Mouse (Mus musculus) embryonic stem cell, embryonic (primary cell): ENCODE measurements around the gene Zic1.

Experiments
- CTCF ChIA-PET, 4 experiments: fragments of 300-600 bp in 2 of 4; fragments of 350-600 bp in 2 of 4; sonication (Branson Sonifier 250); formaldehyde crosslinking; loops; one replicate each; lab custom pipeline; 2022; ENCODE audit warnings: inconsistent platforms in 2 of 4; lab: Charles Lee
- POLR2A ChIA-PET, 4 experiments: fragments of 300-600 bp in 2 of 4; fragments of 350-600 bp in 2 of 4; sonication (Branson Sonifier 250); formaldehyde crosslinking; loops; one replicate each; lab custom pipeline; 2022; ENCODE audit warnings: antibody characterized with exemption in 4 of 4, inconsistent platforms in 1 of 4; lab: Charles Lee

Gene Zic1

DNA sequence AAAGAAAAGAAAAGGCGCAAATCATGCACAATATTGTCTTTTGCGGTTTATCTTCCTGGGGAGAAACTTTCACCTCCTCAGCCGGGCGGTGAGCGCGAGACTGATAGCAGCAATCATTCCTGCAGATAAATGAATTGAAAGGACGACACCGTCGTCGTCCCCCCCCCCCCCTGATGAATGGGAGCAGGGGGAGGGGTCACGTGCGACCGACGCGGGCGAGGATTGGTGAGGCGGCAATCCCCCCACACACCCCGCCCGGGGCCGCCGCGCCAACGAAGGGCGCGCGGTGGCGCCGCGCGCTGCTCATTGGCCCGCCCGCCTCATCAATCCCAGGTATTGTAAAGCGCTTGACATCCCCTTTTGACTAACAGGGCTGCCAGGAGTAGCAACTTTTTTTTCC lies at the start of gene Zic1:
Gene Zic1, minus strand, starts transcription at position 147 of the 400 bp plus-strand sequence.
- CTCF ChIA-PET = no interaction called here
- POLR2A ChIA-PET = no interaction called here

DNA sequence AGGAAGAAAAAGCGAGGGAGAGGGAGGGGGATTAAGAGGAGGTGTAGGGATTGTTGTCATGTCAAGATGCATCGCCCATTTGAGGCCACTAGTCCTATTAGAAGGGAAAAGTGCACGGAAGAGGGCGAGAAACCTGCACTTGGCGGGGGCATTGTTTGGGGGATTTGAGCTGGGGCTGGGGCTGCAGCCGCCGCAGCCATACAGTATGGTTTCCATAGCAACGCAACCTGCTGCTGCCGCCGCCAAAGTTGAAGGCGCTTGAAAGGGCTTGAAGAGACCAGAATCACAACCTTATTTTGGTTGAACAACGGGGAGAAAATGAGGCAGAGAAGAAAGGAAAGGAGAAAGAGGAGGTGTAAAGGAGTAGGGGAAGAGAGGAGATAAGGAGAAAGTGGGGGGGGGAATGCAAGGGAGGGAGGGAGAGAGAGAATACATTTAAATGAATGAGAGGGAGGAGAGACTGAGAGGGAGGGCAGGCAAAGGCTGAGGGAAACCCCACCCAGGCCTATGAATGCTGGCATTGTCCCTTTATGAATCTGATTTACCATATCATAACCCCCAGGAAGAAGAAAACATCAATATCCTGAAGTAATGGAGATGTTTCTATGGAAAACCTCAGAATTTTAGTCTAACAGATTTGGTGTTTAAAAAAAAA lies 48.5 kb upstream of the Zic1 start:
- CTCF ChIA-PET = interaction anchor here in 1 of 4 experiments (0.5 kb wide), 1 partner anchor 27 kb away, joined by 3 read pairs; no protein-coding TSS in a partner anchor
- POLR2A ChIA-PET = no interaction called here

DNA sequence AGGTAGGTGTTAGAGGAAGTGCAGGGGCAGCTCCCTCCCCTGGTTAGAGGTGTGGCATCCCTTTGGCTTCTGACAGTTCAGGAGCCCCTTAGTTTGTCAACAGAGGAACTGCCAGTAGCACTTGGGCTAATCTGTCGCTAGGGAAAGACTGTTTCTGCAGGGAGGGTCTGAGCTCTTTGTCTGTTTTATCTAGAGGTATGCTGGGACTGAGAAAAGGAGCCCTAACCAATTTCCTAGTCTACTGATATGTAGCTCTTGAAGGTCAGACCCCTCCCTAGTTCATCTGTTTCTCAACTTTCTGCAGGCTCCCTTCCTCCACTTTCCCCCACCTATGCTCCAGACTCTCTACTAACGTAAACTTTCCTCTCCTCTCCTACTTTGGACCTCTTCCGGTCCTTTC lies 44.2 kb upstream of the Zic1 start:
- ChIA-PET CTCF (interaction anchor here in 1 of 4 experiments (0.6 kb wide), 1 partner anchor 11 kb away, joined by 3 read pairs; no protein-coding TSS in a partner anchor), POLR2A (interaction anchor here in 1 of 4 experiments (0.6 kb wide), 1 partner anchor 54 kb away, joined by 4 read pairs; no protein-coding TSS in a partner anchor)

DNA sequence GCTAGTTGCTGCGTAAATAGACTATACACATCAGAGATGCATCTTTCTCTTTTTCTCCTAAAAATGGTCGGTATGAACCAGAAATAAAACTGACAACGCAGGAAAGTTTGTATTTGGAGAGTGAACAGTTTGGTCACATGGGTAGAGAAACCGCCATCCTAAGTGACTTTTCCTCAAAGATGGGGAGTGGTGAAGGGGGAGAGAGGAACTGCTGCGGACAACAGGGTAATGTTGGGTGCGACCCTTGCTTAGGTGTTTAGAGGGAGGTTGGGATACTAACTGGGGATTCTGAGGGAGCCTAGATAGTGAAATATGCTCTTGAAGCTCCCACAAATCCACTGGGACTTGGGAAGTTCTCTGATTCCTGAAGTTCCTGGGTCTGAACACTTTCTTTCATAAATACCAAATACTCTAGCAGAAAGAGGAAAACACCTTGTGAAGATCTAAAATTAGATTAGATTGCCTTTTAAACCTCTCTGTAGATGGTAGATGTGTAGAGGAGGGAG lies 40.7 kb upstream of the Zic1 start:
- CTCF ChIA-PET = no interaction called here
- POLR2A ChIA-PET = interaction anchor here in 1 of 4 experiments (1.0 to 1.3 kb wide), 2 partner anchors 13 to 19 kb away, joined by 3 to 4 read pairs; no protein-coding TSS in a partner anchor

DNA sequence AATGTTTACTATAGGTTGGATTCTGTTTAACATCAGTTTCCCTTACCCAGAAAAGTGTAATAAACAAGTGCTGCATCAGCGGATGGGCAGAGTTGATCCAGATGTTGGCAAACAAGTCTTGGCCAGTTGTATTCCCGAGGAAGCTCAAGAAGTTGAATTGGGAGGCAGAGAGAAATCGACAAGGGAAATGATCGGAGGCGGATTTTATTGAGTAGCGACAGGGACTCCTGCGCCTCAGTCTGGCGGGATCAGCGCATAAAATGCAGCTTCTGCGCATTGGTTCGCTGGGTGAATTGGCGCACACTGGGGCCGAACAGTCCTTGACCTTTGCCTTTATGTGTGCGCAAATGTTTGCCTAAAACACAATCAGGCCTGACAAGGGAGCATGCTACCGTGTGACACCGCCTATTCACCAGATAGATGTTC lies 40.2 kb upstream of the Zic1 start:
- CTCF ChIA-PET = no interaction called here
- POLR2A ChIA-PET = interaction anchor here in 1 of 4 experiments (1.0 to 1.3 kb wide), 2 partner anchors 12 to 18 kb away, joined by 3 to 4 read pairs; no protein-coding TSS in a partner anchor

DNA sequence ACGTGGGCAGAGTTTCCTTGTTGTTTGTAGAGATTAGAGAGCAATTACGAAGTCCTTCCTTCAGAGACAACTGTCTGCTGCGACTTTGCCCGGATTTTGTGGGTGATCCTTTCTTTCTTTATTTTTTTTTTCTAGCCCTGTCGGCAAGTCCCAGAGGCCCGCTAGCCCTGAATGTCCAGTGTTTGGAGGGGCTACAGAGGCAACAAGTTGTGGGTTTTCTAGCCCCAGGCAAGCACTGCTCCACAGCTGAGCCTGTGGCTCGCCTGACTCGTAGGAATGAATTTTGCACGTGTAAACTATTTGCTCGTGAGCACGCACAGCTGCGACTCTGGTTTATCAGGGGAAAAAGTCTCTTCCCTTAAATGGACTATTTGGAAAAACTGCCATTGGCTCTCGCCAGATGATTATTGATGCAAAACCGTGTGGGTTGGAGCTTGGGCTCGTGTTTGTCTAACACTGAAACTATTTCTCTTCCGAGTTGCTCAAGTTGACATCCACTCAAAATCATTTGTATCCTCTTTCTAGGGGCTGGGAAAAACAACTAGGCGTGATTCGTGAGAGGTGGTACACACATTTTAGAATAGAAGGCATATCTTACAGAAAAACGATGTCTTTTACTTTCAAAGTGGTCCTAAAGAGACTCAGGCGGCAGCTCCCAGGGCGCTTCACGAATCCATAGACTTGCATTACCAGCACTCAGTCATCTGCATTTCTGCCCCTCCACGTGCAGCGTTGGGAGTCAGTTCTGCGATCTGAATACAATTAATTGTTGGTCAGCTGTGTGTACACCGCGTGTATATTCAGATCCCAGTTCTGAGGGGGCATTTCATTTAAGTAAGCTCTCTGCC lies 39.5 kb upstream of the Zic1 start:
- POLR2A ChIA-PET = interaction anchor here in 1 of 4 experiments (1.0 to 1.3 kb wide), 2 partner anchors 12 to 17 kb away, joined by 3 to 4 read pairs; no protein-coding TSS in a partner anchor

DNA sequence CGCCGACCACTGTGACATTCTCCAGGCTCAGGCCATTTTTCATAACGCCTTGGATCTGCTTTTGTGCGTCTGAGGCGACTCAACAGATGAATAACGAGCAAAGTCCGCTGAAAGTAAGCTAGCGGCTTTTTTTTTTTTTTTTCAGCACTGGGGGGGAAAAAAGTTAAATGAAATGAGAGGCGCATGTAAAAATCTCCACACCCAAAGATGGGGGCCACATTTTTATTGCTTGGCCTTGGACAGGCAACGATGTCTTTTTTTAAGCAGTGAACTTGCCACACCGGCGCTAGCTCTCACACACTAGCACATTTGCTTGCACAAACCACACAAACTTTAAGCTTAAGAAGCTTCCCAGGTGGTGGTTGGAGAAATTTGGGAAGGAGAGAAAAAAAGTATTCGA lies 38.6 kb upstream of the Zic1 start:
- ChIA-PET CTCF (interaction anchor here in 1 of 4 experiments (0.7 kb wide), 1 partner anchor 152 kb away, joined by 4 read pairs; no protein-coding TSS in a partner anchor), POLR2A (interaction anchor here in 3 of 4 experiments (0.6 to 0.7 kb wide), 3 partner anchors 35 to 644 kb away, joined by 3 to 6 read pairs (median 4); no protein-coding TSS in a partner anchor)

More for the DNA sequence above, 39.5 kb upstream of the Zic1 start:
- CTCF ChIA-PET = no interaction called here

DNA sequence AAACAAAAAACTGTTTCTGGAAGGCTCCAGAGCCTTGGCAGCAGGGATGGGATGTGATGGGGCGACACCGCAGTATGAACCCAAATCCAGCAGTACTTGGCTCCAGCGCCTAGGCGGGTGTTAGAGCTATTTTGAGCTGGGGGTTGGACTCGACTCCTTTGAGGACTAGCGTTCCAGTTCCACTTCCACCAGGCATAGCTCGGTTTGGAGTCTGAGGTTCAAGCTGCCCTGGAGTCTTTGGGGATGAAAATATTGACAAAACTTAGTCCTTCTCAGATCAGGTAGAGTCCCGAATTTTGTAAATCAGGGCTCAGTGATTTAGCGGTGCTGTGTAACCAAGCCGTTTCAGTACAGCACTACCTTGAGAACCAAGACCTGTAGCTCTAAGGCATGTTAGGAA lies 35.9 kb upstream of the Zic1 start:
- ChIA-PET POLR2A (interaction anchor here in 1 of 4 experiments (0.7 kb wide), 1 partner anchor 22 kb away, joined by 3 read pairs; no protein-coding TSS in a partner anchor), CTCF (interaction anchor here in 1 of 4 experiments (0.7 kb wide), 1 partner anchor 46 kb away, joined by 4 read pairs; no protein-coding TSS in a partner anchor)

DNA sequence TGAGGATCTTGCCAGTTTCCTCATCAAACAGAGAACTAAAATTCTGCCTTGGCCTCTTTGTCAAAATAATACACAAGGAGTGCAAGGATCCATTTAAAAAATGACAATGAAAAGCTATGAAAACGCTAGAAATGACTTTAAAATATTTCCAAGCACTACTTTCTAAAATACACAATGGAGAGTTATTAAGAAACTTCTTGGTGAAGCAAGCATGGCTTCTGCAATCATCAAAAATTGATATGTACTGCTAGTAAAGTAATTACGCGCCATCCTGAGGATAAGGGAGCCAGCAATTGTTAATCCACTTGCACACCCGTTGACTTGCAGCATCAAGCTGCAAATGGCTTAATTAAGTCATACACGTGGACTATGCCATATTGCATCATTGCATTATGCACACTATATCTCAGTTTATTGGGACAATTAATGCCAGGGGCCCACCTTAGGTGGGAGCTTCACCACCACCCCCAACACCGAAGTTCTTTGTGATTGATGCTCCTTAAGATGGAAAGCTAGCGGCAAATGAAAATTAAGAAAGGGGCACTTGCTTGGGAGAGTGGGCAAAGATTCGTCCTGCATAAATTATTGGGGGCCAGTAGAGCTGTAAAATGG lies 35.0 kb upstream of the Zic1 start:
- CTCF ChIA-PET = no interaction called here
- POLR2A ChIA-PET = no interaction called here

DNA sequence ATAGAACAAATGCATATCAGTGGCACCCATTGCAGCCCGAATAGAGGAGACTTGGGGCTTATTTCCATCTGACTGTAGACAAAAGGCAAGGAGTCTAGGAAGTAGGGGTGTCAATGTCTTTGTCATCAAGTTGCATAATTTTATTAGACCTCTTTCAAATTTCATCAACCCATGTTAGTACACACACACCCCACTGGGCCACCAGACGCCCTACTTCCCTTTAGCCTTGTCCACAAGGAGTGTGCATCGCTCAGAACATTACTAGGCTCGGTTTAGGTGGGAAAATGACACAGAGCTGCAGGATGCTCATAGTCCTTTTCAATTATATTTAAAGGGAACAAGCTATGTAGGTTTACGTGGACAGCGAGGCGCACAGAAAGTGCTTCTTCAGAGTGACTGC lies 34.4 kb upstream of the Zic1 start:
- ChIA-PET CTCF (no interaction called here), POLR2A (no interaction called here)

DNA sequence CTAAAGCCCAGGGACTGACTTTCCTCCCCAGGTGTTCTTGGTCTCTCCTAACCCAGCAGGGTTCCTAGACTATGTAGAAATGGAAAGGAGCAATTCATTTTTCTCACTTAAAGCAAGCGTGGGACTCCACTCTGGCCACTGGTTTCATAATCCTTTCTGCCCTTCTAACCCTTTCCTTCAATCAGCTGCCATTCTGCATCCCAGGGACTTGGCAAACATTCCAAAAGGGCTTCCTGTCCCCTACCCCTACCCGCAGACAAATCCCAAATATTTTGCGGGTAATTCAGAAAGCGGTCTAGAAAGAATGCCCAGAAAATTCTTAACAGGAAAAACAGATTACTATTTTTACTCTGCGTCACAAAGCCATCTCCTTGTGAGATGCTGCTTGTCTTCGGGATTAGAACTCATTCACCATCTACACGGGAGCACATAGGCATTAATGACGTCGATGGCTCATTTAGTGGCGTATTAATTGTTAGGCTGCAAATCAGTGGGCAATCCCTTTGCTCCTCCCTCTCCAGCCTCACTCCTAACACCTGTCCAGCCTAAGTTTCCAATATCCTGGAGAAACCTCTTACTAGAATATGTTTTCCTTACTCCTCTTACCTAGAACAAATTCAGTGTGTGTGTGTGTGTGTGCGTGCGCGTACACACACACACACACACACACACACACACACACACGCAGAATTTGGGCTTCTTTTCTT lies 29.6 kb upstream of the Zic1 start:
- CTCF ChIA-PET = no interaction called here

DNA sequence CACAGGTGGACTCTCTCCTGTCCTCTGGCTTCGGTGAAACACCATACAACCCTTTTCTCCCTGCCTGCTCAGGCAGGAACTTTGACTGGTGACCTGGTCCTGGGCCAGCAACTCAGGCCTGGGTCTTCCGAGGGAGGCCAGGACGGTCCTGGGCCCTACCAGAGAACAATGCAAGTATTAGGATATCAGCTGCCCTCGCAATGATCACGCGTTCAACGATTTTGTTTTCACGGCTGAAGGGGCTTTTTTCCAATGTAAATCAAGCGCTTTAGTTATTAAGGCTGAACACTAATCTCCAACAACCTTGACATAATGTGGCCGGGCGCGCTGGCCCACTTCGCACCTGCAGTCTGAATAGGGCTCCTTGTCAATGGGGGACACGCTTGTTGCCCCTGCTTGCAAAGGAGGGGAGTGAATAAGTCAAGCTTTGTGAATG lies 28.6 kb upstream of the Zic1 start:
- ChIA-PET POLR2A (interaction anchor here in 1 of 4 experiments (1.1 kb wide), 1 partner anchor 12 kb away, joined by 4 read pairs; no protein-coding TSS in a partner anchor), CTCF (no interaction called here)

More for the DNA sequence above, 29.6 kb upstream of the Zic1 start:
- POLR2A ChIA-PET = interaction anchor here in 1 of 4 experiments (0.9 kb wide), 1 partner anchor 41 kb away, joined by 3 read pairs; no protein-coding TSS in a partner anchor

DNA sequence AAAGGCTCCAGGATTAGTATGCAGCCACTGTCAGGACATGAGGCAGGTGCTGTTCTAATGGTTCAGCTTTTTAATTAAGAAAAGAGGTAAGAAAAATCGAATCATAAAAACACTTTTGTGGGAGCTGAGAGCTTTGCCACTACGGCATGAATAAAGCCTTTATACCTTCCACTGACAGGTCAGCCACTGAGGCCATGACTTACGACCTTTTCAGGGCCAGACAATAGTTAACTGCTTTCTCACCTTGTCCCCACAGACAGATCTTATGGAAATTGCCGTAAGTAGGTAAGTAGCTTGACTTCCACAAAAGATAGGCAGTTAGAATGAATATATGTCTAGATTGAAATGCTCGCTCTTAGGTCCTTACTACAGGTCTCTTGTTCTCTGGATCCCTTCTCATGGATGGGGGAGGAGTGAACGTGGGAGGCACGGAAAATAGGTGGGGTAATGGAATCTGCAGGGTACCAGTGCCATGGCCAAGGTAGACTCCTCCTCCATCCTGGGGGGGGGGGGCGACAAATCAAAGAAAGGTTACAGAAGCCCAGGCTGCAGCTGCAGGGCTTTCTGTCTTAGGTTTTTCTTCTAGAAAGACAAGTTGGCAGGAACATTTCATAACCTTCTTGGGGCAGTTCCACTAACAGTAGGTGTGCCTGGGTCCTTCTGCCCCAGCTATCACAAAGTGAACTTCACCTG lies 27.9 kb upstream of the Zic1 start:
- CTCF ChIA-PET = no interaction called here
- POLR2A ChIA-PET = interaction anchor here in 1 of 4 experiments (1.1 kb wide), 1 partner anchor 13 kb away, joined by 4 read pairs; no protein-coding TSS in a partner anchor

DNA sequence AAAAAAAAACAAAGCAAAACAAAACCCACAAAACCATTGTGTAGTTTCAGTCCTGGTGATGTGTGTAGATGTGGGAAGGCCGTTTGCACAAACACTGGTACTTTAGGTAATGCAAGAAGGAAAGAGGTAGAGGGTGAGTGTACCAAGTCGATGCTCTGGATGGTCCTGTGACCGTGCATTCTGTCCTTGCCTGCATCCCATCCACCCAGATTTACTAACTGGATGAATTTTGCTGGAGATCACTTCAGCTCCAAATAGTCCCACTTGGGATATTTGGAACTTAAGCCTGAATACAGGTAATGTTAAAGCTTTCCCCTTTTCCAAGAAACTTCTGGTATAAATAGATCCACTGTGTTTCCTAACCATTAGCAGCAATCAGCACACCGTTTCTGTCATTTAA lies 22.6 kb upstream of the Zic1 start:
- CTCF ChIA-PET = no interaction called here
- POLR2A ChIA-PET = interaction anchor here in 1 of 4 experiments (1.1 kb wide), 1 partner anchor 18 kb away, joined by 3 read pairs; no protein-coding TSS in a partner anchor

DNA sequence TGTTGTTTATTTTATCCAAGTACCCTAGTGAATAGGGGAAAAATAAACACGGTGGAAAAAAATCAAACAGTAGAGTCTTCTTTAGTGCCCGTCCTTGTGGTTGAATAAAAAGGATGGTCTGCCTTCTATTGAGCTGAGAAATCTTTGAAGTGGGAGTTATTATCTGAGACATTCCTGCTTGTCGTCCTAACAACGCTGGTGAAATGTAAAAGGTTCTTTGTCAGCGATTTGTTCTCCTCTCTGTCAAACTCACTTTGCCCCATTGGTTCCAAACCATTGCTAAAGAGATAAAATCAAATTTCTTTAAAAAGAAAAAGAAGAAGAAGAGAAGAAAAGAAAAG lies 22.1 kb upstream of the Zic1 start:
- ChIA-PET POLR2A (interaction anchor here in 1 of 4 experiments (1.1 kb wide), 1 partner anchor 18 kb away, joined by 3 read pairs; no protein-coding TSS in a partner anchor), CTCF (interaction anchor here in 1 of 4 experiments (0.7 kb wide), 1 partner anchor 26 kb away, joined by 3 read pairs; no protein-coding TSS in a partner anchor)

DNA sequence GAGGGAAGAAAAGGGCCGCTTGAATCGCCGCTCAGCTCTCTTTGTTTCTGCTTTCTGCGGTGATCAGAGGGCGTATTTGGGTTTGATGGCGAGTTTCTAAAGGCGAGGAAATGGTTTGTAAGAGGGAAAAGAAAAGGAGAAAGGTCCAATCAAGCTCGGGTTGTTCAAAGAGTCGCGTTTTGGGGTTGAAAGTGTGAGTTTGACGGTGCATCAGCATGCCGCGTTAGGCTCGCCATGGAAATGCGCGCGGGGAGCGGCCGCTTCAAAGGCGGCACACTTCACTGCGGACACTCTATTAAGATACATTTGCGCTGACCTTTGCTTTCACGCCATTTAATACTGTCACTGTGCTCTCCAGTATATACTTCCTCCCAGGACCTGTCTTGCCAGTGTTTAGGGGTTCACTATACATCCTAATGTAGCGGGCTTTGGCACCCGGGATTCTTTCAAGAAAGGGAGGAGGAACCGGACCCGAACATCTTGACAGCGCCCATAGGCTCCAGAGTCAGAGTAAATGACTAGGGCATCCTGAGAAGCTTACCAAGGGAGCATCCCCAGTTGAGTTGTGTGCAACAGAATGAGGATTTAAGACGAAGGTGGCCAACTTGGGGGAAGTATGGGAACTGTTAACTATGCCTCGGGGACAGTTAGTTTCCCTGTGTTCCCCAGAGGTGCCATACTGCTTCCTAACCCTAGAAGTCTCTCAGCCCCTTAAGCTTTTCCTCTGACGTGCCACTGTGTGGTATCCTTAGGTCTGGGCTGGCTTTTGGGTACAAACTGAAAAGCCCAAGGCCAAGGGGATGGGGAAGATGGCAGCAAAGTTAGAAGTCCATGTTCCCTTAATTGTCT lies 21.5 kb upstream of the Zic1 start:
- ChIA-PET CTCF (interaction anchor here in 1 of 4 experiments (0.7 kb wide), 1 partner anchor 27 kb away, joined by 3 read pairs; no protein-coding TSS in a partner anchor), POLR2A (interaction anchor here in 1 of 4 experiments (1.1 kb wide), 1 partner anchor 19 kb away, joined by 3 read pairs; no protein-coding TSS in a partner anchor)
